Mouse (Mus musculus): ENCODE data around the gene Zfp366. TPM values are rescaled to one million over a fixed set of nuclear protein-coding genes. Genes with fewer than 3 reads are reported as not detected.

Gene Zfp366
- polyA plus RNA-seq, 1 experiment: not detected

DNA sequence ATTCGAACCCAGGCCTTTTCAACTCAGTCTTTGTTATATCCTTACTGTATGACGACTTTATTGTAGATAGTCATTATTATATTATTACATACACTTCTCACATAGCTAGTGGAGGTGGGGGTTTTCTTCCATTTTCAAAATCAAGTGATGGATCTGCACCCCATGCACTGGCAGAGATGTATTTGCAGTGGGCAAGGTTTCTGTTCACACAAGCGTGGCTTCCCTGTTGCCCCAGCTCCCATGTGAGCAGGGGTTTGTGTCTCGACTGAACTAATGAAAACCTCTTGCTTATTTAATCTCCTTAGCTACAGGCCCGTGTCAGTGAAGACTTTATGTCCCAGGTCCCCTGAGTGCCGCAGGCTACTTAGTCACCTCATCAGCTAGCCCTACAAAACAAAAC is 59.8 kb downstream of the Zfp366 start:
- Histone ChIP-seq H3K36me3 (ENCODE audit: control insufficient read depth, insufficient read depth, low read length, poor library complexity, severe bottlenecking) (no peaks in the 10 kb centered on the region), H3K4me3 (ENCODE audit: low read depth, low read length) (no peak overlapping the region), H3K4me1 (ENCODE audit: control insufficient read depth, insufficient read depth, low read length) (no peaks in the 10 kb centered on the region), H3K27me3 (ENCODE audit: control insufficient read depth, insufficient read depth, low read length, poor library complexity, severe bottlenecking) (no peaks in the 10 kb centered on the region), H3K9me3 (replicated peaks; ENCODE audit: control insufficient read depth, insufficient read depth, low read length, poor library complexity, severe bottlenecking) (no peaks in the 10 kb centered on the region), H3K9ac (ENCODE audit: low read depth, poor library complexity, severe bottlenecking) (no peak overlapping the region), H3K27ac (ENCODE audit: insufficient read depth, low read length) (no peak overlapping the region)
- no peak for TF ChIP-seq EP300 (IDR thresholded peaks at IDR 0.05; ENCODE audit: insufficient read depth, low read depth, low read length)
- no peak for TF ChIP-seq CTCF (IDR thresholded peaks at IDR 0.05; ENCODE audit: low read depth, low read length)
- TF ChIP-seq POLR2A (IDR thresholded peaks at IDR 0.05; ENCODE audit: insufficient read depth, low read length): no peak

DNA sequence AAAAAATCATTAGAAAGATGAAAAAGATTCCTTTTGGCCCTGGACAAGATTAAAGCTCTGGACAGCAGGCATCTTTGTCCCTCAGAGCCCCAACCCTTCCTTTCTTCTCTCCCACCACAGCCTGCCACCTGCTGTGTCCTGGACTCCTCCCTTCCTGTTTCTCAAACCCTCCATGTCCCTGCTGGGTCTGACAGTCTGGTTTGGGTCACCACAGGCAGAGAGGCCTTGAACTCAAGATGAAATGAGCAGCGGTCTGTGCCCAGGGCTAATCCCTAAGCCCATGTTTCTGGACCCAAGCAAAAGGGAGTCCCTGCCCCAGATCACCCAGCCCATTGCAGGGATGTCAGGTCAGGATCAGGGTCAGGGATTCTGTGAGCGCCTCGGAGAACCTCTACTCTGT is 60.3 kb downstream of the Zfp366 start:
- no peaks in the 10 kb centered on the region for H3K4me1 ChIP-seq (ENCODE audit: control insufficient read depth, insufficient read depth, low read length)
- no peaks in the 10 kb centered on the region for H3K9me3 ChIP-seq (replicated peaks; ENCODE audit: control insufficient read depth, insufficient read depth, low read length, poor library complexity, severe bottlenecking)
- H3K36me3 ChIP-seq (ENCODE audit: control insufficient read depth, insufficient read depth, low read length, poor library complexity, severe bottlenecking): no peaks in the 10 kb centered on the region
- no peak overlapping the region for H3K27ac ChIP-seq (ENCODE audit: insufficient read depth, low read length)
- no peaks in the 10 kb centered on the region for H3K27me3 ChIP-seq (ENCODE audit: control insufficient read depth, insufficient read depth, low read length, poor library complexity, severe bottlenecking)
- no peak for TF ChIP-seq EP300 (IDR thresholded peaks at IDR 0.05; ENCODE audit: insufficient read depth, low read depth, low read length)
- no peak for TF ChIP-seq CTCF (IDR thresholded peaks at IDR 0.05; ENCODE audit: low read depth, low read length)
- TF ChIP-seq POLR2A (IDR thresholded peaks at IDR 0.05; ENCODE audit: insufficient read depth, low read length): no peak
- no peak overlapping the region for H3K4me3 ChIP-seq (ENCODE audit: low read depth, low read length)
- no peak overlapping the region for H3K9ac ChIP-seq (ENCODE audit: low read depth, poor library complexity, severe bottlenecking)

DNA sequence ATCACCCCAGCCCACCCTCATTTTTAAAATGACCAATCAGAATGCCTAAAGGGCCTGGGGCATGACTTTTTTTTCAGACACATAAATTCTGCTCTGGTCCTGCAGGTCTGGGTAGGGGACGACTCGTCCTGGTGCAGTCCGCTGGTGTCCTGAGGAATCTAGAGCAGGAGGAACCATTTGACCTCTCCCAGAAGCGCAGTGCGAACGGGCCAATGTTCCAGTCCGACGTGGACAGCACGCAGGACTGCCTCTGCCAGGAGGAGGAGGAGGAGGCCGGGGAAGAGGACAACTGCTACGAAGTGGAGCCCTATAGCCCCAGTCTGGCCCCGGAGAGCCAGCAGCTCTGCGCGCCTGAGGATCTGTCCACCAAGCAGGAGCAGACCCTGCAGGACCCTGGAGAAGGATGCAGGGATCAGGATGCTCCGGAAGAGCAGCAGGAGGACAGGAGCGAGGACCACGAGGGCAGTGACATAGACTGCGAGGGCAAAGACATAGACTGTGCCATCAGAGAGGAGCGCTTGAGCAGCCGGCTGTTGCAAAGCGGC is 61.4 kb downstream of the Zfp366 start:
- Histone ChIP-seq H3K4me3 (ENCODE audit: low read depth, low read length) (no peak overlapping the region), H3K36me3 (ENCODE audit: control insufficient read depth, insufficient read depth, low read length, poor library complexity, severe bottlenecking) (no peaks in the 10 kb centered on the region), H3K27ac (ENCODE audit: insufficient read depth, low read length) (no peak overlapping the region), H3K9ac (ENCODE audit: low read depth, poor library complexity, severe bottlenecking) (no peak overlapping the region), H3K27me3 (ENCODE audit: control insufficient read depth, insufficient read depth, low read length, poor library complexity, severe bottlenecking) (no peaks in the 10 kb centered on the region), H3K4me1 (ENCODE audit: control insufficient read depth, insufficient read depth, low read length) (no peaks in the 10 kb centered on the region), H3K9me3 (replicated peaks; ENCODE audit: control insufficient read depth, insufficient read depth, low read length, poor library complexity, severe bottlenecking) (no peaks in the 10 kb centered on the region)
- TF ChIP-seq EP300 (IDR thresholded peaks at IDR 0.05; ENCODE audit: insufficient read depth, low read depth, low read length) (no peak), CTCF (IDR thresholded peaks at IDR 0.05; ENCODE audit: low read depth, low read length) (no peak), POLR2A (IDR thresholded peaks at IDR 0.05; ENCODE audit: insufficient read depth, low read length) (no peak)

DNA sequence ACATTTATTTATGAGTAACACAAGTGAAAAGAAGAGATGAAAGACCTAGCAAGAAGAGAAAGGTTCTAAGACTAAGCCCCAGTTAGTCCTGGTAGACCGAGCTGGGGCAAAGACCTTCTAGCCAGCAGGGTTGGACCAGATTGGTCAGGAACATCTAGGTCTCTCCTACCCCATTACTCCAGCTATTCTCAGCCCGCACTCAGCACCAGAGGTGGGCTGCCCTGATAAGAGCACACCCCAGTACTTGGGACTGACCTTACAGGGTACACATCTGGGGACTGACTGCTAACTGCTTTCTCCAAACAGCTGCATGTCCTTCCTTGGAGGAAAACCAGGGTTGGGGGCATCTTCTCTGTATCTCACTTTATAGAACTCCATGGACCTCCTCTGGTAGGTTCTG is 66.2 kb downstream of the Zfp366 start:
- Histone ChIP-seq H3K9ac (ENCODE audit: low read depth, poor library complexity, severe bottlenecking) (no peak overlapping the region), H3K36me3 (ENCODE audit: control insufficient read depth, insufficient read depth, low read length, poor library complexity, severe bottlenecking) (no peaks in the 10 kb centered on the region), H3K27me3 (ENCODE audit: control insufficient read depth, insufficient read depth, low read length, poor library complexity, severe bottlenecking) (no peaks in the 10 kb centered on the region; the same call in 1 of the 2 replicates), H3K9me3 (replicated peaks; ENCODE audit: control insufficient read depth, insufficient read depth, low read length, poor library complexity, severe bottlenecking) (0 out of 2 replicates have a peak, but pooled peaks cover 2% of the 10 kb centered on the region), H3K27ac (ENCODE audit: insufficient read depth, low read length) (no peak overlapping the region), H3K4me3 (ENCODE audit: low read depth, low read length) (no peak overlapping the region), H3K4me1 (ENCODE audit: control insufficient read depth, insufficient read depth, low read length) (no peaks in the 10 kb centered on the region)
- no peak for TF ChIP-seq POLR2A (IDR thresholded peaks at IDR 0.05; ENCODE audit: insufficient read depth, low read length)
- TF ChIP-seq CTCF (IDR thresholded peaks at IDR 0.05; ENCODE audit: low read depth, low read length): no peak
- TF ChIP-seq EP300 (IDR thresholded peaks at IDR 0.05; ENCODE audit: insufficient read depth, low read depth, low read length): no peak

DNA sequence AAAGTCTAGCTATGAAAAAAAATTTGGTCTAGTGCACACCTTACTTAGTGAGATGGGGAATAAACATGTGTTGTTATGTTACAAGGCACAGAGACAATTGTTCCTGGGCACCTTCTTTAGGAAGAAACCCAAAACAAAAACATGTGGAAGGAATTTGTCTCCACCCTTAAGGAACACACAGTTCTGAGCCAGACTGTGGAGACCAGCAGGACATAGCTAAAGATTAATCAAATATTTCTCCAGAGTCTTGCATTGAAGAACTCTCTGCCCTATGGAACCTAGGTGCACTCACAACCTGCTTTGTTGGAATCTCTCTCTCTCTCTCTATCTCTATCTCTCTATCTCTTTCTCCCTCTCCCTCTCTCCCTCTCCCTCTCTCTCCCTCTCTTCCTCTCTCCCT is 69.6 kb downstream of the Zfp366 start:
- no peak overlapping the region for H3K4me3 ChIP-seq (ENCODE audit: low read depth, low read length)
- no peaks in the 10 kb centered on the region for H3K4me1 ChIP-seq (ENCODE audit: control insufficient read depth, insufficient read depth, low read length)
- no peaks in the 10 kb centered on the region for H3K36me3 ChIP-seq (ENCODE audit: control insufficient read depth, insufficient read depth, low read length, poor library complexity, severe bottlenecking)
- H3K9me3 ChIP-seq (replicated peaks; ENCODE audit: control insufficient read depth, insufficient read depth, low read length, poor library complexity, severe bottlenecking): 0 out of 2 replicates have a peak, but pooled peaks cover 2% of the 10 kb centered on the region
- H3K9ac ChIP-seq (ENCODE audit: low read depth, poor library complexity, severe bottlenecking): no peak overlapping the region
- no peak overlapping the region for H3K27ac ChIP-seq (ENCODE audit: insufficient read depth, low read length)
- TF ChIP-seq CTCF (IDR thresholded peaks at IDR 0.05; ENCODE audit: low read depth, low read length): no peak
- no peak for TF ChIP-seq EP300 (IDR thresholded peaks at IDR 0.05; ENCODE audit: insufficient read depth, low read depth, low read length)
- TF ChIP-seq POLR2A (IDR thresholded peaks at IDR 0.05; ENCODE audit: insufficient read depth, low read length): no peak
- H3K27me3 ChIP-seq (ENCODE audit: control insufficient read depth, insufficient read depth, low read length, poor library complexity, severe bottlenecking): no peaks in the 10 kb centered on the region; the same call in 1 of the 2 replicates

DNA sequence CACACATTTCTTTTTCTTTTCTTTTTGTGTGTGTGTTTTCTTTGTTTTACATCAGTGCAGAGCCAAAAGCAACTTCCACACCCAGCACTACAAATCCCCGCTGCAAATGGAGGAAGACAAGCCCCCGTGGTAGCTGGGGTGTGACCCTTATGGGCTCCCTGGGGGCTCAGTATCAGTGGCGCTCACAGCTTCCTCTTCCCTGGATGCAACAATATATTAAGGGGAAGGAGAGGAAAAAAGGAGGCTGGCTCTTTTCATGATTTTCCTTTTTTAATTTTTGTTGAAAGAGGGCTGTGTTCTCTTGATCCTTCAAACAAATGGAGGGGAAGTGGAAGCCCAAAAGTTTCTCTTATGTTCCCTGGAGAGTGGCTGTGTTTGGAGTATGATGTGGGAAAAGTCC is 70.2 kb downstream of the Zfp366 start:
- TF ChIP-seq POLR2A (IDR thresholded peaks at IDR 0.05; ENCODE audit: insufficient read depth, low read length) (no peak), EP300 (IDR thresholded peaks at IDR 0.05; ENCODE audit: insufficient read depth, low read depth, low read length) (no peak), CTCF (IDR thresholded peaks at IDR 0.05; ENCODE audit: low read depth, low read length) (no peak)
- H3K4me3 ChIP-seq (ENCODE audit: low read depth, low read length): no peak overlapping the region
- no peak overlapping the region for H3K27ac ChIP-seq (ENCODE audit: insufficient read depth, low read length)
- no peaks in the 10 kb centered on the region; the same call in 1 of the 2 replicates for H3K27me3 ChIP-seq (ENCODE audit: control insufficient read depth, insufficient read depth, low read length, poor library complexity, severe bottlenecking)
- H3K36me3 ChIP-seq (ENCODE audit: control insufficient read depth, insufficient read depth, low read length, poor library complexity, severe bottlenecking): no peaks in the 10 kb centered on the region
- 0 out of 2 replicates have a peak, but pooled peaks cover 2% of the 10 kb centered on the region for H3K9me3 ChIP-seq (replicated peaks; ENCODE audit: control insufficient read depth, insufficient read depth, low read length, poor library complexity, severe bottlenecking)
- H3K9ac ChIP-seq (ENCODE audit: low read depth, poor library complexity, severe bottlenecking): no peak overlapping the region
- H3K4me1 ChIP-seq (ENCODE audit: control insufficient read depth, insufficient read depth, low read length): no peaks in the 10 kb centered on the region

Measured in ES-Bruce4 (cell line).